Mouse (Mus musculus) B cell, adult 2 months (primary cell): Measurements from ENCODE around the gene Pigk.
A peak's percentile ranks its signal among the peaks of the same experiment; 100 is the strongest.

Experiments used
- DNase-seq, 2 experiments: peaks; one replicate each; pipeline ENCODE4 v3.0.0; 2022

The Pigk gene

DNA sequence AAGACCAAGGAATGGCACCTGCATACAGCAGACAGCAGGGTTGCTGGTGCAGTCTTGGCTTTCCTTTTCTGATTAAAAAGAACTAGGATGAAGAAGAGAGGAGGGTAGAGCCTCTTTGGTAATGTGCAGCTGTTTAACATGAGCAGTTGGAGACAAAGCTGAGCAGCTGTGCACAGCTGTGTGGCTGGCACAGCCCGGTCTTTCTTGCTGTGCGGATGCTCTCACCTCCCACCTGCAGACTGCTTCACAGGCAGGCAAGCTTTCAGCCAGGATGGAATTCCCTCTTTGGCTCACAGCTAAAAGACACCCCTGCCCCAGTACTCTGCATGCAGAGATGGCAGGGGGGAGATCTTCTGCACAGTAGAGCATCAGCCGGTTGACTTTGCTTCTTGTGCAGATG lies 230.9 kb downstream of the Pigk start:
- DNase-seq, result no peak

DNA sequence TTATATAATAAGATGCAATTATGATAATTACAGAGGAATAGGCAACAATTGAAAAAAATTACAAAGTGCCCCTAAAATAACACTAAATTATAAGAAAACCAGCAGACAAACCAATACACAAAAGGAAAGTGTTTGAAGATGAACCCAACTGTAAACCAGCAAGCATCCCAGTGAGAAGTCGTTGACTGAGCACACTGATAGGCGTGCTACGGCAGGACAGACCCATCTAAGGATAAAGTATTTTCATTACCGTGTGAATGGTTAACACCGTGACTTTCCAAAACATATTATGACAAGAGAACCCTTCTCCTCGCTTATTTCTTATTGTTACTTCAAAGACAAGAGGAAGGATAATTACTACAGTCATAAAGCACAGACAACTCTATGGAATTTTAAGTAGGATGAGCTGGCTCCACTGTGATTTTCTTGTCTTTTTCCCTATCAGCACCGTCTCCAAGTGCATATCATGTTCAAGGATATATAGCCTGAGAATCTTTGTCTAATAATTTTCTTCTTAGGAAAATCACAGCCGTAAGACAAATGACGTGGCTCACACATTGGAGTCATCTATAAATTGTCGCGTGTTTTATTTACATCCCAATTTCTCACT lies 233.2 kb downstream of the Pigk start:
- no peak for DNase-seq

DNA sequence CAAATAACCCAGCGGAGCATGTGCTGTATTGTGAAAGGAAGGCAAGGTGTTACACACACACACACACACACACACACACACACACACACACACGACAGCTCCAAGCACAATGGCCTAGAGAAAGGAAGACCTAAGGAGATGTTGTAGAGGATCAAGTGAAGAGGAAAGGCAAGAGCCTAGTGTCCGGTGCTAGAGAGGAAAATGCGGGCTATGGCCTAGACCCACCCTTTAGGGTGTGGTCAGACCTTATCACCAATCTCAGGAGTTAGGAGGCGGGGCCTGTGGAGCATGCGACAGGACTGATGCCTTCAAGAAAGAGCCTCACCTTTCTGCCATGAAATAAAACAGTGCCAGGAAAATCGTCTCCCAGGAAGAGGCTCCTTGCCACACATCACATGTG lies 234.7 kb downstream of the Pigk start:
- no peak for DNase-seq

DNA sequence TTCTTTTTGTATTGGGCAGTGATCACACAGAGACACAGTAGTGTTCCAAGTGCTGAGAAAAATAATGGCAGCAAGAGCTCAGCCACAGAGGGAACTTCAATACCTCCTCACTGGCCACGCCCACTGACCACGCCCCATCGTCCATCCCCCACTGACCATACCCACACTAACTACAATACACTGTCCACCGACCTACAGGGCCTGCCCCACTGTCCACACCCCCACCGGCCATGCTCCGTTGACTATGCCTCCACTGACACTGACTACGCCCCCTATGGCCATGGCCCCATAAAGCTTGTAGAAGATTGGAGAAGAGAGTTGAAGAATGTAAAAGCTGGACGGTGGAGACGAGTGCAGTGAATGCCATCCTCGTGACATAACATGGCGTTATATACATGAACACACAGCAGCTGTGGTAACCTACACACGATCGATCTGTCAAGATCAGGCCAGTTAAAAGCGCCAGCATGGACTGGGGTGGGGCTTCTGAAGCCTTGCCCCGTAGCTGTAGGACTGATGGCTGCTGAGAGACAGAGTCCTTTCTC lies 235.4 kb downstream of the Pigk start:
- no peak for DNase-seq

DNA sequence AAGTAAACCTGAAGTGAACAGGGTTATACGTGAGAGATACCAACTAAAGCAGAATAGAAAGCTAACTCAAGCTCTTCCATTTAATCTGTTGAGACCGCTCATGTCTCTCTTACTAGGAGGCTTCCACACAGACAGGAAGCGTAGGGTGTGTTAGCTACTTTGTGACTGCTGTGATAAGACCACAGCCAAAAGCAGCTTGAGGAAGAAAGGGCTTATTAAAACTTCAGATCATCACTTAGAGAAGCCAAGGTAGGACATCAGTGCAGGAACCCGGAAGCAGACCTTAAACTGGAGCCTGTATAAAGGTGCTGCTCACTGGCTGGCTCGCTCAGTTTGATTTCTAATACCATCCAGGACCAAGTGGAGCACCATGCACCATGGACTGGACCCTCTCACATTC lies 236.4 kb downstream of the Pigk start:
- DNase-seq, result no peak

DNA sequence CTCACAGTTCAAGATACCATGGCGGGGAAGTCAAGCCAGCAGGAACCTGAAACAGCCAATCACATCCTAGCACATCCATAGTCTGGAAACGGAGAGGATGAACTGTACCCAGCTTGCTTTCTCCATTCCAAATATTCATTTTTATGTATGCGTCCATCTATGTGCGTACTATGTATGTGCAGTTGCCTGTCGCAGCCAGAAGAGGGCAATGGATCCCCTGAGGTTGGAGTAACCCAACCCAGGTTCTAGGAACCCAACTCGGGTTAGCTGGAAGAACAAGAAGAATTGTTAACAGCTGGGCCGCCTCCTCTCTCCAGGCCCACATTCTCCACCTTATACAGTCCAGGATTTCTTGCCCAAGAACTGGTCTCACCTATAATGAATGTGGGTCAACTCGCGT lies 237.0 kb downstream of the Pigk start:
- no peak for DNase-seq

DNA sequence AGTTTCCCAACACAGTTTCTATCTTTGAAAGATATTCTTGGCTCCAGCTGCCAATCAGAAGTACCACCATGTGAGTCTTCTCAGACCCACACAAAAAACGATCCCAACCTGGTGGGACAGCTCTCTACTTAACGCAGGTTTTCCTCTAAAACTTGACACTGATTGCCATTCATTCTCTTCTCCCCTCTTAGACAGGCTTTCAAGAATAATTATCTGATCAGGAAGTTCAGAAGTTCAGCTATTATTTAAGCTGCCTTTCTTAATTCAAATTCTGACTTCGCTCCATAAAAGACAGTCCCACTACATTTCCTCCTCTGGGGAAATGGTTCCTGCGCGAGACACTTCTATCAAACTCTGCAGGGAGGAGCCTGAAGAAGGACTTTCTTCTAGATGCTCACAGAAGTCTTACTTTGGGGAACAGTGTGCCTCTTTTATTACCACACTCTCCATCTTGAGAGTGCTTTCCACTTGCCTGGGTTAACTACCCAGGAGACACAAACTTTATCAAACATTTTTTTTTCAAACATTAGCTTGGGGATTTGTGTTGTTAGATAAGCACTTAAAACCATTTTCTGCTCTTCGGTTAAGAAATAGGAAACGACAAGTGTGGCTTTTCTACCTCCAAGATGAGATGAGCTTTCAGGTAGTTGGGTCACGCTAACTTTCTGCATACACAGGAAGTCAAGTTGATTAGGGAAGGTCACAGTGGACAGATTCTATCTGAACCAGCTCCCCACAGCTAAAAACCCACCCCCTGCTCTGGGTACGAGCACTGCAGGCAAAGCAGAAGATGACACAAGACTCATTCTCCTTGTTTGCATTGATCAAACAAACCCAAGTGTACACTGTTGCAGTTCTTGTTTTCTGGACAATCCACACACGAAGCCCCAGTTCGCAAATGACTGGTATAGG lies 238.0 kb downstream of the Pigk start:
- no peak for DNase-seq

DNA sequence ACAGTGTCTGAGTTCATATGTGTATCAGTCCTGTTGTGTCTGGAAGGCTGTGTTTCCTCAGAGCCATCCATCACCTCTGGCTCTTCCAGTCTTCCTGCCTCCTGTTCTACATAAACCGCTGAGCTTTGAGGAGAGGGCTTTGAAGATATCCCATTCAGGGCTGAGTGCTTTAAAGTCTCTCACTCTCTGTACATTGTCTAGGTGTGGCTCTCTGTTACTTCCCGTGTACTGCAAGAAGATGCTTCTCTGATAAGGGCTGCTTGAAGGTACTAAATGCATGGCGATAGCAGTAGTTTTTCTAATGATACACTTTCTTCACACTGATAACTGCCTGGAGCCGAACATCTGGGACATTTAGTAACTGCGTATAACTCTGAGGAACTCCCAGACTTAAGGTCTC lies 242.1 kb downstream of the Pigk start:
- DNase-seq, result no peak

DNA sequence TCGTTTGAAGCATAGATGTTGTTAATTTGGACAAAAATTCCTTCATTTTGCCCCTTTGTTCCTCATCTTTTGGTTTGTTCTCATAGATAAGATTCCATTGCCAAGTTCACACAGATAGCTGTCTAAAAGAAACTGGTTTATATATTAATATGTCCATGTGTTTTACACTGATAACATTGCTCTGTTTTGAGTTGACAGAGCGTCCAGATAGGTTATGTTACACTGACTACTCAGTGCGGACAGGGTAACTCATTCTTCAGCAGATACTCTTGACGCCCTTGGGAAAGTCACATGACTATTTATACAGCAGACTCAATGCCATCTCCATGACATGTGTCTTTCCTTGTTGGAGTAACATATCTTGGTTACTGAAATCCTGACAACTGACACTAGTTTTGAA lies 242.9 kb downstream of the Pigk start:
- DNase-seq, result no peak

DNA sequence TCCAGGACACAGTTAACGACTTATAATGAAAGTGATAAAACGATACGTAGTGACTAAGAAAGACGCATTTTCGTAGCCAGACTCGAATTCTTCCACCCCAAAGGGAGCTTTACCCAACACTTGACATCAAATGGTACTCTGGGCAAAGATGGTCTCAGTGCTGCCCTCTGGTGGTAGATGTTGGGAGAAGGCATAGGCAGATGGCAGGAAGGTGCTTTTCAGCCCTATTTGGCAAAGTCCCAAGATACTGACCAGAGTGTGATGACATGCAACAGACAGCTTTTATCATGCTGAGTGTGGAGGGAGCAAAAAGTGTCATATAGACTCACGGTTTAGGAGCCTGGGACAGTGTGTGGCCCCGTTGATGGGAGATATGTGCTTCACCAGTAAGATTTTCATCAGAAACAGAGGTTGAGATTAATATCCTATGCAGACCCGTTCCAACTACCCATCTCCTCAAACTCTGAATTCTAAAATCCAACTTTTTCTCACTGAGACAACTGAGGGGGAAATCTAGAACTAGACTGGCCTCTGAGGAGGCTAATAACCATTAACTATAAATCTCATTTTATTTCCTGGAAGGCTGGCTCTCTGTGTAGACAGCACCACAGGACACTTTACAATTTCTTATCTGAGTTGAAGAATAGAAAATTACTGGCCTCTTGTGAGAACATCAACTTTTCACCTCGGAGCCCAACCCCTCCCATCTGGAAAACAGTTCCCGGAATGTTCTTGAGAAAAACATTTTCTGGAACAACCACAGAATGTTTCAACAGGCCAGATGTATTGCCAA lies 244.7 kb downstream of the Pigk start:
- peak; percentile 78 for DNase-seq

DNA sequence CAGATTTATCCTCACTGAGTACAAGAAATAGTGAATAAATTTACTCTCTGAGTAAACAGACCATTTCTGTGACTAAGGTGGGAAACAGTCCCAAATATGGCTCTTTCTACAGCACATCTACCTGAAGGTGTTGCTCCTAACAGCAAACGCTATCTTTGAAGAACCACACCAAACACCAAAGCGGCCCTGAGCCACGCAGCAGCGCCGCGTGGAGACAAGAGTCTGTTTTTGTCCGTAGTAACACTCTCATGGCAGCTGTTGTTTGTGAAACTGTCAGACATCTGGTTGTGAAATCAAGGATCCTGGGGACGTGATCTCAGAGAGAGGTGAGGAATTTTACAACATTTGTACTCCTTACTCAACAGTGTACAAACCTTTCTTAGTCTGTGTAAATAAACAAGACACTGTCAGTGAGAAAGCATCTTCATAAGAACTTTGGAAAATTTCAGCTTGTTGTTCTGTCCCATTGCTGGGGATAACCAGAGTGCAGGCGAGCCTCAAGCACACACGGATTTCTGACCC lies 248.0 kb downstream of the Pigk start:
- no peak for DNase-seq

DNA sequence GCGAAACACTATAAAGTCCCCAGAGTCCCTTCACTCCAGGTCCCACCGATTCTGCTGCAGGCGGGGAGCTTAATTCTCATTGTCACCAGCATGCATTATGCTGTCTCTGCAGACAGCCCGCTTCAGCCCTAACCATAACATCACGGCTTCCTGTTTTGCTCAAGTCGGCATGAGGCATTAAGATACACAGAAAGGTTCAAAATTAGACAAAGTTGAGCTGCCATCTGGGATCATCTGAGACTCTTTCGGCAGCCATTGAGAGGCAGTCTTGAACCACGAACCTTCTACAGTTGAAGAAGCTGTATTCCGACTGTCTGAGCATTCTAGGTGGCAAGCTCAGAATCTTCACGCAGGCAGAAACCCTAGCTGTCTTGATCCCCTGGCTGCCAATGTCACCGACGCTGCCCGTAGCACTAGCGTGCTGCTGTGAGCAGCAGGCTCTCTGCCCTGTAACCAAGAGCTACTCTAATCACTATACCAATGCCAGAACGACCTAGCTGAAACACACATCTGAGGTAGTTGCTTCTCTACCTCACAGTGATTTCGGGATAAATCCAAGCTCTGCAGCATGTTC lies 256.0 kb downstream of the Pigk start:
- no peak for DNase-seq

DNA sequence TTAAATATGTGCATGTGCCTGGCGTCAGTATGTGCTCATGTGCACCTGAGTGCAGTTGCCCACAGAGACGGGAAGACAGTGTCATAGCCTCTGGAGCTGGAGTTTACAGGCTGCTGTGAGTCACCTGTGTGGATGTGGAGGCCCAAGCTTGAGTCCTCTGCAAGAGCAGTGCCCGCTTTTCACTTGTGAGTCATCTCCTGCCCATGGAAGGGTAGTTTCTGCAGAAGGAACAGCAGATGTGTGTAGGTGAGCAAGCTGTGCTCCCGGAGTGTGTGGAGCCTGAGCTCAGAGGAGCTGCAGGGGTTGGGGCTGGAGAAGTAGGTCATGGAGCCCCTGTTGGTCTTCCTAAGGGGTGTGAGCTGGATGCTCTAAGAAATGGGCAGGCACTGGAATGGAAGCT lies 257.5 kb downstream of the Pigk start:
- DNase-seq, result no peak

DNA sequence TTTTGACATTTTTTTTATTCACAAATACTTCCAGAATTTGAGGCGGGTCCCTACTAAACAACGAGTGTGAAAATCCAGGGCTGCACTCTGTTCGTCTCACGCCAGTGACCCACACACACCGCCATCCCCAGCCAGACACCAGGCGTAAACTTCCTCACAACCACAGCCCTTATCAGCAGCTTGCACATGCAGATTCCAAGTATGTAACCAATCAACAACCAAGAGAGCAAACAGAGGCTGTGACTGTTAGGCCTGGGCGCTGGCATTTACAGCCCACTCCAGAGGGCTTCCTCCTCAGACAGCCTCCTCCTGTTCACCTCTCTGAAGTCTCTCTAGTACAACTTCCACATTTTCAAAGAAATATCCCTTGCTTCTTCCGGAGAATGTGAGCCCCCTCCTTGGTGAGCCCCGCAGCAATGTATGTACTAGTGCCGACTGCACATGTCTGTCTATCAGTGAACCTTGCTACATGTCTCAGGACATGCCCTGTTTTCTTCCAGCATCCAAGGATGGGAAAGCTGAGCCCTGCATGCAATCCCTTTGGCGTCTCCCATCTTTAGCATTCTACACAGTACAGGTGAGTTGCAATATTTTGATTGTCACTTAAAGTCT lies 265.7 kb downstream of the Pigk start:
- DNase-seq, result no peak

DNA sequence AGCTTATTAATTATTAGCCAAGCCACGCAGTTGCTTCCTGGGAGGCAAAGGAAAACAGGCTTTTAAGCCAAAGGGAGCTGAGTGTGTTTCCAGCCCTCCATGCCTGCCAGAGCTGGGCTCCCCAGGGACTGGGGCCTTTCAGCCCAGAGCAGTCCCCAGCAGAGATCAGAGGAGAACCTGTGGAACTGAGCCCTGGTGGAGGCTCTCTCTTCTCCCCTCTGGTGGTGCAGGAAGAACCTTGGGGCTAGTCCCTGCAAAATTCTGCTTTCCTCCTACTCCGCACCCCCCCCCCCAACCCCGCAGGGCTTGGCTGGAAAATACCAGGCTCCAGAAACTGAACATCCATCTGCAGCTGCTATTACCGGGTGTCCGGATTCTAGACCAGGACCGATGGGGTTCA lies 266.5 kb downstream of the Pigk start:
- DNase-seq, result no peak

DNA sequence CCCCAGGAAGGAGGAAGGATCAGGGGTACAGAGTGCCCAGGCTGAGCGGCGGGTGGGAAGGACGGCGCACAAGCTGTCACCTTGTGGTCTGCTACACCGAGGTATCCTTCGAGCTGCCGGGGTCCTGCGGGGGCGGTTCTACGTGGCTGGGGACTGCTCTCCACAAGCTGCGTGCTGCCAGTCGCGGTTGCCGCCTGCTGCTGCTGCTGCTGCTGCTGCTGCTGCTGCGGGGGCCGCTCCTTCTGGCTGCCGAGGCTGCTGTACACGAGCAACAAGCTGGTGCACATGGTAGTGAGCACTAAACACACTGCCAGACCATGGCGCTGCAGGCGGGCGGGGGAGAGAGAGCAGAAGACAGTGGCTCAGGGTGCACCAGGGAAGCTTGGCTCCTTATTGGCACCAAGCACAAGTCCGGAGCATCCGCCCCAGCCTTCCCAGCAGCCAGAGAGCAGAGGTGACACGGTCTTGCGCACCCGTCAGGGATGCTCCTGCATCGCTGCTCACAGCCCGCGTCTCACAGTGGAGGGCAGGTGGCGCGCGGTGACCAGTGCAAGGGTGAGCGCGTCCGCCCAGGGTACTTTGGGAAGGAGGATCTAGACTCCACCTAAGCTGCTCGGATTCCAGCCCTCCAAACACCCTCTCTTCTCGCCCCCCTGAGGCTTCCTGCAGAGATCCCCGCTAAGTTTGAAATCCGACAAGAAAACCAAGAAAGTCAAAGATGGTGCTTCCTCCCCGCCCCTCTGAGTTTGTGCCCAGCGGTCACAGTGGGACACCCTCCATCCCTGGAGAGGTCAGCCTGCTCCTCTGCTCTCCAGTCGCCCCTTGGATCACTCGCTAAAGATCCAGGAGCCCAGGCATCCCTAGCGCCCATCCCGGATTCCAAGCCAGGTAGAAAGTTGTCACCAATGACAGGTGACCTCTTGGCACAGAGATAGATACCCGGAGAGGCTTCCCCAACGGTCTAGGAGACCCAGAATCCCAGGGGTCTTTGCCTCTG lies 267.4 kb downstream of the Pigk start:
- no peak for DNase-seq

DNA sequence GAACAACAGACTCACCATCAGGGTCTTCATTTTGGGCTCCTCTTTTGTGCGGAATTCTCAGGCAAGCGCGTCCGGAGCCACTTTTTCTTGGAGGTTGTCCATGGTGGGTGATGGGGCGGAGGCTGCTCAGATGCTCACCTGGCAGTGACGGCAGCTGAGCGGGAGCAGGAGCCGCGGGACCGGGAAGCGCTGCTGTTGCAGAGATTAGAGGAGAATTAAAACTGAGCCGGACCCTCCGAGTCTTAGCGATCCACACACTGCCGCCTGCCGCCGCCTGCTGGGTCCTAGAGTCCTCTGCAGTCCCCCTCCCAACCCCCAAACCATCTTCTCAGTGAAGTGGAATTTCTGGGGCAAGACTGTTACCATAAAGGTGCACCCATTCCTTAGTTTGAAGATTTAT lies 268.1 kb downstream of the Pigk start, which contains the start of gene St6galnac5:
Gene St6galnac5, minus strand, starts transcription at position 259 of the 400 bp plus-strand sequence.
- DNase-seq, result no peak

DNA sequence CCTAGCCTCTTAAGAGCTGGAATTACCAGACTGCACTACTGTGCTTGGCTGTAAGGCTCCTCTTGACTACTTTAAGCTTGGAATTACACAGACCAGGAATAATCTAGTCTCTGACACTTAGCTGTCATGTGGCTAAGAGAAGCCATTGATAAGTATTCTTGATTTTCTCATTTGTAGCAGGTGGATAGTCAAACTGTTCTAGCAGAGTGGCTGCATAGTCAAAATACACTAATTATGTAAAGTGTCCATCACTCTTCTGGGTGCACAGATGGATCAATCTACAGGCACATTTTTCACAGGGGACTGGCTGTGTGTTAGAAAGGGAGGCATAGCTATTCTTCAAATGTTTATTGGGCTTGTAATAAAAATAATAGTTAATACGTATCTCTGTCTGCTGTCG lies 276.9 kb downstream of the Pigk start:
- DNase-seq, result no peak

DNA sequence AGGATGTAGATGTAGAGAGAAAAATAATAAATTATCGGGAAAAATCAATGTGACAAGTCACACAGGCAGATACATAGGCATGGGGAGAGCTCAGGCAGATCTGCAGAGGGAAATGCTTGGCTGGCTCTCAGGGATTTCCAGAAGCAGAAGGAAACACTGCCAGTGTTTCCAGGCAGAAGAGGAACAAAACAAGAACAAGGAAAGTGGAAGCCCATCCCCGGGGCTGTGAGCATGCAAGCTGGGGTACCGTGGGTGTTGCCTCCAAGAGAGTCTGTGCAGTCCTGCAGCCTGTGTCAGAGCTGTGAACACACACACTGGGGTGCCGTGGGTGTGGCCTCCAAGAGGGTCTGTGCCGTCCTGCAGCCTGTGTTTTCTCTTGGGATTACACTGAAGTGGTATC lies 279.7 kb downstream of the Pigk start:
- DNase-seq, result no peak

DNA sequence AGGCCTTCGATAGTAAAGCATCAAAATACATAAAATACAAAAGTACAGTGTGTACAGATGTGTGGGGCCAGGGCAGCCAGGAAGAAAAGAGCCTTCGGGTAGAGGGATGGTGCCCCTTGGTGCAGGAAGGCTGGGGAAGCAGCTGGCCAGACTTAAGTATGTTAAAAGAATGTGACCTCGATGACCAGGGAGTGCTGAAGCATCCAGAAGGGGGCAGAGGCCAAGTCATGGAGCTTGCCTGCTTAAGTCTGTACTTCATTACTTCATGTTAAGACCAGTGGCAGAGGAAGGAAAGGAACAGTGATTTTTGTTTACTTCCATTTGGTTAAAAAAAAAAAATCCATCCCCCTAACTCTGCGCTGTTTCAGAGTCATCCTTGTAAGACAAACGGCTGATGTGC lies 284.2 kb downstream of the Pigk start:
- DNase-seq, result no peak

DNA sequence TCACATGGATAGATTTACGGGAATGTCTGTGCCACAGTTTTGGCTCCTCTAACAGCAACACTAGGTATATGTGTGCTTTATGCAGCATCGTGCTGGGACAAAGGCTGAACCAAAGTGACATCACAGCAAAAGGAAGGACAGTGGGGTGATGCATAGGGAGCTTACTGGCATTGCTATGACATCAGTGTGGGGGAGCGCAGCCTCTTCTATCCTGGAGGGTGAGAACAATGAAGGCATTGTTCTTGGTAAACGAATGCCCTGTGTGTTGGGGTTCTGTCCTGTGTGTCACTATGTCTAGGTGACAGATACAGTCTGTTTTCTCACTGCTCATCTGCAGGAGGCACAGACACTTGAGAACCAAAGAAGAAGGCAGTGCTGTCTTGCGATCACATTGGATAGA lies 285.0 kb downstream of the Pigk start:
- no peak for DNase-seq
